Mouse (Mus musculus): ENCODE results near the gene Ctrc.
A peak's percentile ranks its signal among the peaks of the same experiment; 100 is the strongest.
"Not testable (repeated sequence)": the region's sequence is repeated elsewhere in the genome, so short reads cannot be mapped to it uniquely, and the experiment has no call there.

The Ctrc gene

DNA sequence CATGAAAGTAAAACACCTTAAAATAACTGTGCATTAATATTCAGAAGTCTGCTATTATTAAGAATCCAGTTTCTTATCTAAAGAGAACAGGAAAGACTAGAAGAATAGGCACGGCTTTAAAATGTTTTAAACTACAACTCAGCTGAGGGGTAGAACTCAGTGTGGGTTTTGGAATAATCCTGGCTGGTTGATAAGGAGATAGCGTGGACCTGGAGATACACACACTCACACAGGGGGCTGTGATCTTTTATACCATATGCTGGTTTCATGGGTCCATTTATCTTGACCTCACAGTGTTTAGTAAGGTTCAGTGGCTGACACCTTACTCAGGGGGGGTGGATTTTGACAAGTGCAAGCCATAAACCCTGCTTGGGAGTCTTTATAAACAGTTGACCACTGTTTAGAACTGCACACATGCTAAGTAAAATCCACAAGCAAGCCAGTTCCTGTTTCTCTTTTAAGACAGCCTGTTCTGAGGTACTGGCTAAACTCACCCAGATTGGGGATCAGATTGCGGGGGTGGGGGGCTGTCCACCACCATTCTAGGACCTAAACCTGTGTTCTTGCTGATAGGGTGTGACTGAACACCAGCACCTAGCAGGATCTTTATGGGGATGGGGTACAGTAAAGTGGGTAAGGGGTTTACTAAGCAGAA lies 56.5 kb downstream of the Ctrc start:
- DNase-seq (ENCODE audit: extremely low spot score, low spot score), result peak; percentile 22

DNA sequence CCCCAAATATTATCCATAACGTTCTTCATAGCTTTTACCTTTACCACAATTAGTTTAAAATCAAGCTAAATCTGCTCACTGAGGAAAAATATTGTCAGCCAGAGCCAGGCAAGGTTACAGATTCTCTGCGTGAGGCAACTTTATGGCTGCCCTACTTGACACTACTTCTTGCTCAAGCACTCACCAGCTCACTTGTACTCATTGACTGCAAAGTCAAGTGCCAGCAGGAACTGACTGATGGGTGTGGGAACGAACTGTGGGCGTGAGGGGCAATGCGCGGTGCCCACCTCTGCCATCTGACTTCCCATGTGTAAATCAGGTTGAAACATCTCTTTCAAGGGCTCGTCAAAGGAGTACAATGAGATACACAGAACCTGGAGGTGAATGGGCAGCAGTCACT lies 58.7 kb downstream of the Ctrc start:
- no peak for DNase-seq (ENCODE audit: extremely low spot score, low spot score)

DNA sequence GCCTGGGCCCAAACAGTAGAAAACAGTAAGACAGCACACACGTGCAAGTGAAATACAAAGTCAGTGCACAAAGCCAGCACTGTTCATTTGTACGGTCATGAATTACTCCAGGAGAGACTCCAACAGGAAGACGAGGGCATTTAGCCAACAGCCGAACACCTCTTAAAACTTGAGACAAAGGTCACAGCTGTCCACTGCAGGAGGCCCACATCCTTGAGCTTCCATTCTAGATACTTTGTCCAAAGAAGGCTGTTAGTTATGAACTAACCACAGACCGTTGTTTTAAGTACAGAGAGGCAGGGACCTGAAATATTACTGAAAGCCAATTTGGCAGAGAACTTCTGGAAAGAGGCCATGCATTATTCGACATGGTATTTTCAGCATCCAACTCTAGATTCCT lies 59.1 kb downstream of the Ctrc start:
- DNase-seq (ENCODE audit: extremely low spot score, low spot score), result no peak

DNA sequence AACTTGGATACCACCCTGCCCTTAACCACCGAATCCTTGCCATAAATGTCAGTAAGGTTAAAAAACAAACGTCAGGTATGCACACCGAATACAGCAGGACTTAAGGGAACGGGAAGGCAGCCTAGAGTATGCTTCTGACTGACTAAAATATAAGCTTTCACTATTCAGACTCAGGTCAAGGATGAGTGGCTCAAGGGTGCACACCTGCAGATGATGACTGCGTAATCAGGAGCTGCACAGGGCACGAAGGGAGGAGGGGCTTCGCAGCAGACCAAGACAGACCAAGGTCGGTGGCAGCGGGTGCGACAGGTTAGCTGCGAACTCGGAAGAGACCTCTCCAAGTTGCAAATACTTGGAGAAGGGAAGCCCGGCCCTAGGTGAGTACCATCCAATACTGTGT lies 60.0 kb downstream of the Ctrc start:
- no peak for DNase-seq (ENCODE audit: extremely low spot score, low spot score)

DNA sequence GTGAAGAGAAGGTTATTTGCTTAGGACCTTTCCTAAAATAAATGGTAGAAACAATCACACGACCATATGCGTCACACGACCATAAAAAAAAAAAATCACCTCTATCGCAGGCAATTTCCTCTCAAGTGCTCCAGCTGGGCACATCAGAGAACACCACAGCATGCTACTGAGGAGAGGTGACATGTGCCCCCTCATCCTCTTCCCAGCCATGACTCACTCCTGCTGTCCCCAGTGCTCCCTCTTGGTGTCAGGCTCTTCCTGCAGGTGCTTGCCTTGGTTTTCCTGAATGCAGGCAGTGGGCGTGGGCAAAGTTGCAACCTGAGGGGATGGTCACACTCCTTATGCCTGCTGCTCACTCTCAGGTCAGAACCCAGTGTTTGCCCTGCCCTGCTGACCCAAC lies 61.3 kb downstream of the Ctrc start:
- DNase-seq (ENCODE audit: extremely low spot score, low spot score), result no peak

DNA sequence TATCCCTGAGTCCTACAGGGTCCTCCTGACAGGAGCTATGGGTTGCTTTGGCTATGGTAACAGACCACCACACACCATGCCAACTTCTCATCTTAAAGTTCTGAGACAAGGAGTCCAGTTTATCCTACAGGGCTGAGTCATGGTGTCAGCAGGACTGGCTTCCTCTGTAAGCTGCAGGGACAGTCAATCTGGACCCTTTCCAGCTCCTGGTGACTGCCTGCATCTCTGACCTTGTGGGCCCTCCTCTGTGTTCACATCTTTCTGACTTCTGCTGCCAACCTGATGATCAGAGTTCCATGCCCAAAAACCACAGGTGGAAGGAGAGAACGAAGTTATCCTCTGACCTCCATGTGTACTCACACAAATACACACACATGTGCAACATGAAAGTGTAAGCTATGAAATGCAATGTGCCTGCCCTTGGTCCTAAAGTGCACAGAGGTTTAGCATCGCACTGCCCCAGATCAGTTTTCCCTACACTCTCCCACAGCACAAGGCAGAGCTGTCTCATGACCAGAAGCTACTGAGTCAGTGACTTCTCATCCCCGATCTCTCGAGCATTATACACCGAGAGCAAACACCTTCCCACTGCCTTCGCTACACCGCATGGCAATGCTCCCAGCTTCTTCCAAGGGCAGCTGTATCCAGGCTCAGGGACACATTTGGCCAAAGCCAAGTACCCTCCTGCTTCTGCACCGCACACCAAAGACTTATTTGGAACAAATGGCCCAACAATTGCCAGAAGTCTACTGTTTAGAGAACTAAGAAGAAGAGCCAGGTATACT lies 64.8 kb downstream of the Ctrc start:
- DNase-seq (ENCODE audit: extremely low spot score, low spot score), result no peak

DNA sequence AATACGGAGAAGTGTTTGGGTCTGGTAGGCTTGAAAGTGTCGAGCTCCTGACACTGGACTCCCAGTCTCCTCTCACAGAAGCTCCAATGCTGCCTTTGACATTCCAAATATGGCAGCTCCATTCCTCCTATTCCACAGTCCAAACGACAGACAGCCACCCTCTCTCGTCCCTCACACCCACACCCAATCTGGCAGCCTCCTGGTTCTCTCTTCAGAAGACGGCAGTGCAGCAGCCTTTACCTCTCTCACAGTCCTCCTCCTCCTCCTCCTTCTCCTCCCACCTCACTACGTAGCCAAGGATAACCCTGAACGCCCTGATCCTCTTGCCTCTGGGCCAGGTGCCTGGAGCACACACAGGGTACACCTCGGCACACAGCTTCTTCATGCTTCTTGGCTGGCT lies 66.3 kb downstream of the Ctrc start:
- no peak for DNase-seq (ENCODE audit: extremely low spot score, low spot score)

DNA sequence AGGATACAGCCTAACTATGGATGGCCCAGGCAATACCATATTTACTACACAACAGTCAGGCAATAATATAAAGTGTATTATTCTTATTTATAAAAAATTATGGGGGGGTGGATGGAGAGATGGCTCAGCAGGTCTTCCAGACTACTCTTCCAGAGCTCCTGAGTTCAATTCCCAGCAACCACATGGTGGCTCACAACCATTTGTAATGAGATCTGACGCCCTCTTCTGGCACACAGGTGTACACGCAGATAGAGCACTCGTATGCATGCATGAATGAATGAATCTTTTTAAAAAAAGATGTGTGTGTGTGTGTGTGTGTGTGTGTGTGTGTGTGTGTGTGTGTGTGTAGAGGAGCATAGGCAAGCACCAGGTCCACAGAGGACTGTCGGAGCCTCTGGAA lies 73.1 kb downstream of the Ctrc start:
- DNase-seq (ENCODE audit: extremely low spot score, low spot score), result not testable (repeated sequence)

DNA sequence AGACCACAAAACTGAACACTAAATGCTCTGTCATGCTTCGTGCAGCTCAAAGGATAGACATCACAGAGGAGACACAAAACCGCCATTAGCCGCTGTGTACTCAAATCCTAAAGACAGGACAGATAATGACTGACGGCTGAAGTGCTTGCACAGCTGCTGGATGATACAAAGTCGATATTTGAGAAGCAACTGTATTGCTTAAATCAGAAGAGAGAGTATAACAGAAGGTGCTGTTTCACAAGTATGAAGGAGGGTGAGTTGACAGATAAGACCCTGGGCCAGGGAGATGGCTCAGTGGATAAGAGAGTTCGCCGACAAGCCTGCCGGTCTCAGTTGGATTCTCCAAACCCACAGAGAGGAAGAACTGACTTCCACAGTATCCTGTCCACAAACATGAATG lies 74.3 kb downstream of the Ctrc start:
- DNase-seq (ENCODE audit: extremely low spot score, low spot score), result no peak

DNA sequence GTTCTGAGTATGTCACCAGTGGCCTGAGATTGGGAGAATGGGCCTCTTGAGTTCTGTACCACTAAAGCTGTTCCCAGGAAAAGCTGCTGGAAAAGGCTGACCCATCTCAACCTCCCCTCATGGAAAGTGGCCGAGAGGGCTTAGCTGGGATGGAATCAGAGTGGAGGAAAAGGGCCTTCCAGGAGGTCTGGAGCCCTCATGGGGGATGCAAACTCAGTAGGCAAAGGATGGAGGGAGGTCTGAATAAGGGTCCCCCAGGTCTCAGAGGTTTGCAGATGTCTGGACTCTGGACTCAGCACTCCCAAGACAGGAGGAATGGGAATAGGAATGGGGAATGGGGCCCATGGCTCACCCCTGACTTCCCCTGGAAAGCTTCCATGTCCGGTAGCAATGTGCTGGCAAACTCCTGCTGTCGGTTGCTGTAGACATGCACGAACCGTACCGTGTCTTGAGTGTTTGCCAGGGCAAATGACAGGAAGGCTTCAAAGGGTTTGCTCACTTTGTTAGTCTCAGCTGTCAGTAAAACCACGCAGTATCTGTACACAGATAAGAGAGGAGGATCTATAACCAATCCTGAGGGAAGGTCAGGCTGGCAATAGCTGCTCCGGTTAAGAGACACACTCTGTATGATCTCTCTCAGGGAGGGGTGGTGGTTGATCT lies 76.5 kb downstream of the Ctrc start:
- no peak for DNase-seq (ENCODE audit: extremely low spot score, low spot score)

DNA sequence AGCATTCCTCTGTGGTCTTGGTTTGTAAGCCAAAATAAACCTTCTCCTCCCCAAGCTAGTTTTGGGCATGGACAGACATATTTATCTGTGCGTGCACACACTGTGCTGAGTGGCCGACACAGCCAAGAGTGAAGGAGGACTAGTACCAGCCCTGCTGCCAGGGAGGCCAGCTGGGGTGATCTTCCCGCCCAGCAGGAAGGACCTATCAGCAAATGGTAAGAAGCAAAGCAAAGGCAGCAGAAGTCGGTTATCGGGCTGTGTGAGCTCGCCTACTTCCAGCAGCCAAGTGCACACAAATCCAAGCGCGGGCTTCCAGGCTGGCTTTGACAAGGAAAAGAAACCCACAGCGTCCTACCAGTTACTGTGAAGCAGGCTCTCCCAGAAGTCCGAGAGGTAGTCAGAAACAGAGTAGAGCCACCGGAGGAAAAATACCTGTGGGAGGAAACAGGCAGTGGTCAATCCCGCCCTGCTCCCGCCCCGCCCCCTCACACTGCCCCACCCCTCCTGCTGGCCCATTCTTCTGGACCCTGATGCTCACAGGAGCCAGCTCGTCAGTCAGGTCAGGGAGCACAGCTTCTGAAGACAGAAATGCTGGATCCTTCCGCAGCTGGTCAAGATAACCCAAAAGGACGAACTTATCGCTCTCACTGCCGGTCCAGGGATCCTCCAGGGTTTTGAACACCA lies 78.7 kb downstream of the Ctrc start:
- DNase-seq (ENCODE audit: extremely low spot score, low spot score), result no peak

DNA sequence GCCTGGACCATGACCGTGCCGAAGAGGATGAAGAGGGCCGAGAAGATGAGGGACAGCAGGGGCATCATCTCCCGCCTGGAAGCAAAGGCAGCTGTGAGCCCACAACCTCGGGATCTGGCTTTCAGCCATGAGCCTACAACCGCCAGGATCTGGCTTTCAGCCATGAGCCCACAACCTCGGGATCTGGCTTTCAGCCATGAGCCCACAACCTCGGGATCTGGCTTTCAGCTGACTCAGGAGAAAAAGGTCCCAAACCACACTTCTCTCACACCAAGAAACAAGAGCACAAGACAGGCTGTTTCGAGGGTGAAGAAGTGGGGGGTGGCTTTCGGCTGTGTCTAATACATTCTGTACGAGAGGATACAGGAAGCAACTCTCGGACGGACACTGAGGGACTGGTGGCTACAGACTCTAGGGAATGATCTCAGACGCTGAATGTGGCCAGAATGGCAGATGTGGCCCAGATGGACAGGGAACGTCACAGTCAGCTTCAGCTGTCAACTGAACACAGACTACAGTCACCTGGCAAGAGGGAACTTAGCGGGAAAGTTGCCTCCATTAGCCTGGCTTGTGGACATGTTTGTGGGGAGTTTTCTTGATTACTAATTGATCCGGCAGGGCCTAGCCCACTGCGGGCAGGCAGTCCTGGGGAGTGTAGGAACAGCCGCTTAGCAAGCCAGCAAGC lies 79.3 kb downstream of the Ctrc start:
- no peak for DNase-seq (ENCODE audit: extremely low spot score, low spot score)

DNA sequence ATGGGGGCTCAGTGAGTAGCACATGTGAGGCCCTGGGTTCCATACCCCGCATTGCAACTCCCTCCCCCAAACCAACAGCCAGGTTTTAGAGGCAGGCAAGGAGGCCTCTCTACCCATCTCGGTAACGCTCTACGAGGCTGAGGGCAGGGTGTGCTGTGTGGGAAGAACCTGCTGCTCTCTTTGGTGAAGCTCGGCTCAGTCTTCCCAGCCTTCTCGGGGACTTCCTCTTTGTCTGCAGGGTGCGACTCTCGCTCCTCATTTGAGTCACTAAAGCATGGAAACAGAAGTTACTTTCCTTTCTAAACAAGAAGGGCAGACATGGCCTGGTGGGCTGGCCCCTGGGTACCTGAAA lies 79.9 kb downstream of the Ctrc start:
- no peak for DNase-seq (ENCODE audit: extremely low spot score, low spot score)

DNA sequence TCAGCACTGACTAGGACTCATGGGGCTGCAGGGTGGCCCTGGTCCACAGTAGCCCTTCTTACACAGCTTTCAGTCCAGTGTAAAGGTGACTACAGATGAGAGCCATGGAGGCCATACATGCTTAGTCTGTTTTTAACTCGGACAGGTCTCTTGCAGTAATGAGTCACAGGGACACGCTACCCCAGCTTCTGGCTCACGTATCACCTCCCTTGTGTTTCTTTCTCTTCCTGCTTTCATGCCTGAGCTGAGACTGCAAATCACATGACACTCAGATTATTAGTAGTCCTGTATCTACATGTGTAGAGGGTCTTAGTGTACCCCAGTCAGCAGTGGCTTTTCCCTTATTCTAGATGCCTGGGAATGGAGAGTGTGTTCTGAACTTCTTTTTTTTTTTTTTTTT lies 81.2 kb downstream of the Ctrc start:
- no peak for DNase-seq (ENCODE audit: extremely low spot score, low spot score)
